Mouse (Mus musculus) heart, embryonic 11.5 days (tissue): ENCODE measurements around the gene Zfp653. TPM values are rescaled to one million over a fixed set of nuclear protein-coding genes. Genes with fewer than 3 reads are reported as not detected.

ENCODE experiments used
- ATAC-seq: fragments of 200-750 bp; cut with Nextera tagmentation; replicated peaks from 2 replicates; pipeline ENCODE4 v1.8.0; 2017; ENCODE audit warnings: moderate library complexity; ENCODE audit not compliant: insufficient number of reproducible peaks, low FRiP score, low TSS enrichment
- H3K27ac ChIP-seq: fragments of 300-500 bp; sonication (generic); 2 replicates; pipeline ENCODE4 v1.5.1; 2014; ENCODE audit warnings: mild to moderate bottlenecking, low read depth, low read length
- H3K27me3 ChIP-seq: fragments of 300-500 bp; sonication (generic); 2 replicates; pipeline ENCODE4 v1.6.1; 2014; ENCODE audit warnings: mild to moderate bottlenecking, low read length, mixed read lengths; ENCODE audit not compliant: control insufficient read depth, insufficient read depth
- H3K36me3 ChIP-seq: fragments of 300-500 bp; sonication (generic); 2 replicates; pipeline ENCODE4 v1.6.1; 2014; ENCODE audit warnings: mild to moderate bottlenecking, low read length, moderate library complexity, mixed read lengths; ENCODE audit not compliant: control insufficient read depth, insufficient read depth
- H3K4me1 ChIP-seq: fragments of 300-500 bp; sonication (generic); 2 replicates; pipeline ENCODE4 v1.6.1; 2014; ENCODE audit warnings: low read length; ENCODE audit not compliant: control insufficient read depth, insufficient read depth
- H3K4me2 ChIP-seq: fragments of 300-500 bp; sonication (generic); 2 replicates; pipeline ENCODE4 v1.6.1; 2014; ENCODE audit warnings: mild to moderate bottlenecking, moderate library complexity
- H3K4me3 ChIP-seq: fragments of 300-500 bp; sonication (generic); 2 replicates; pipeline ENCODE4 v1.5.1; 2014; ENCODE audit warnings: low read depth, low read length
- H3K9ac ChIP-seq: fragments of 300-500 bp; sonication (generic); 2 replicates; pipeline ENCODE4 v1.6.1; 2014; ENCODE audit warnings: mild to moderate bottlenecking, low read depth, low read length, moderate library complexity
- H3K9me3 ChIP-seq: fragments of 300-500 bp; sonication (generic); replicated peaks from 2 replicates; pipeline ENCODE4 v1.6.1; 2016; ENCODE audit warnings: low read length; ENCODE audit not compliant: control insufficient read depth
- WGBS: fragments of 180-500 bp; shearing (Covaris S2); extraction: QIAGEN DNeasy Blood & Tissue Kit; methylation state at CpG from one replicate; pipeline ENCODE4 v1.1.7; 2014; ENCODE audit not compliant: insufficient replicate concordance; 5-methylcytosine and 5-hydroxymethylcytosine counted together
- microRNA-seq: library from miRNA; unstranded; fragments of <30 nt; microRNA quantifications from one replicate; pipeline ENCODE4, GENCODE M21; 2016; ENCODE audit warnings: borderline number of aligned reads
- polyA plus RNA-seq: library from polyadenylated mRNA; unstranded; fragments of >200 nt; fragmentation: Nextera tagmentation; extraction: Ambion mirVana; gene quantifications from 2 replicates; pipeline ENCODE4 v1.2.1, GENCODE M21; 2014

Zfp653 gene
- polyA plus RNA-seq, 1 experiment from 2014 or later, result 6.7 TPM

DNA sequence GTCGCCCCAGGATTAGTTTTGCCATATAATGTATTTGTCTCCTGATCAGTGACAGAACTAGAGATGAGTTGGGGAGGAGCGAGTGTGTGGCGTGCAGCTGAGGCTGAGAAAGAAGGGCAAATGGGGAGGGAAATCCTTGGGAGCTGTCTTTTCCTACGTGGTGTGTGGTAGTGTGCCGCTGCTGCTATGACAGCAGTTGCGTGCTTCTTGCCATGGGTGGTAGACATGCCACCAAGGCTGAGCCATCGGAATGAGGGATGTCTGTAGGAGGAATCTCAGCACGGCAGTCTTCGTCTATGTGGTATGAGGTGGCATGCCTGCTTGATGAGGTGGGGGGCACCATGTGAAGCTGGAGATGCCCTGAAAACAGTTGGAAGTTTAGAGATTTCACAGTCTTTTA is 40.8 kb downstream of the Zfp653 start:
- Histone ChIP-seq H3K9me3 (no peaks in the 10 kb centered on the region), H3K27ac (no peak overlapping the region), H3K4me3 (no peak overlapping the region), H3K36me3 (no peaks in the 10 kb centered on the region), H3K9ac (no peak overlapping the region), H3K4me2 (no peak overlapping the region), H3K27me3 (no peaks in the 10 kb centered on the region), H3K4me1 (no peaks in the 10 kb centered on the region)
- WGBS, result 89% methylated on average over 9 of the region's 9 CpGs
- no peak for ATAC-seq

DNA sequence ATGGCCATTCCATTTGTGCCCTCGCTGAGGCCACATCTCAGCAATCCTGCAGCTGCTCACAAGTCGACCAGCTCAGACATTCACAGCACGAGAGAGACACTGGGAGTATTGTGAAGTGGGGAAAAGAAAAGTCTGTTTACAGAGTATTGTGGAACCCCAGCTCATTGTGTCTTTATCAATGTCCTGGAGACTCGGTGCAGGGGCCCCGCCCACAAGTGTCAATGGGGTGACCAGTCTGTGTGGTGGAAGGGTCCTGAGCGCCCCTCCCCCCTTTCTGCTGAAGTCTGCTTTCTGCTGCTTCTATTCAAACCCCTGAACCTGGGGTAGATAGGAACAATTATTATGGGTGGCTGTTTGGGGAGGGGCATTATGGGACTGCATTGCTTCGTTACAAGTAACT is 42.7 kb downstream of the Zfp653 start:
- 41% methylated on average over 7 of the region's 7 CpGs for WGBS
- Histone ChIP-seq H3K4me1 (no peaks in the 10 kb centered on the region), H3K4me3 (no peak overlapping the region), H3K27me3 (no peaks in the 10 kb centered on the region), H3K4me2 (no peak overlapping the region), H3K27ac (no peak overlapping the region), H3K36me3 (no peaks in the 10 kb centered on the region), H3K9ac (no peak overlapping the region), H3K9me3 (no peaks in the 10 kb centered on the region)
- ATAC-seq, result no peak

DNA sequence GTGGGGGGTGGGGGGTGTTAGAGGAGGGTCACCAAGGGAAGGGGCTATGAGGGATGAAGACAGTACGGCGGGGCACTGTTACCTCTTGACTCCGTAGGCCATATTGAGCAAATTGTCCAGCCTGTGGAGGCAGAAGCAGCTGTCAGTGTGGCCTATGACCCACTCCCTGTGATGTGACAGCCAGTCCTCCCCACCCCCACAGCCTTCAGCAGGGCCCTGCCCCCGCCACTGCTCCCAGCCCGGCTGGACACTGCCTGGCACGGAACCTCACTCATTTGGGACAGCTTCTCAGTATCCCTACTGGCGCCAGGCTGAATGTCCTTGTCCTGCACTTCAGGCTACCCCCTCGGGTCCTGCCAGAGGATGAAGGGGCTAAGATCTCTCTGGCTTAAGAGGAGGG is 46.6 kb downstream of the Zfp653 start:
- Histone ChIP-seq H3K36me3 (no peaks in the 10 kb centered on the region), H3K27me3 (no peaks in the 10 kb centered on the region), H3K4me2 (no peak overlapping the region), H3K9ac (no peak overlapping the region), H3K9me3 (no peaks in the 10 kb centered on the region), H3K4me1 (no peaks in the 10 kb centered on the region), H3K27ac (no peak overlapping the region), H3K4me3 (no peak overlapping the region)
- ATAC-seq, result no peak
- 56% methylated on average over 8 of the region's 8 CpGs for WGBS

GRCm38 (mm10) chr9:22017208-22017825 is 53.9 kb downstream of the Zfp653 start:
- peaks cover 16% of the 10 kb centered on the region for H3K36me3 ChIP-seq
- WGBS, result 73% methylated on average over 7 of the region's 7 CpGs
- no peak overlapping the region for H3K4me3 ChIP-seq
- H3K27me3 ChIP-seq, result no peaks in the 10 kb centered on the region
- no peak overlapping the region for H3K4me2 ChIP-seq
- ATAC-seq, result no peak
- no peaks in the 10 kb centered on the region for H3K4me1 ChIP-seq
- H3K27ac ChIP-seq, result no peak overlapping the region
- H3K9me3 ChIP-seq, result no peaks in the 10 kb centered on the region
- no peak overlapping the region for H3K9ac ChIP-seq

- Histone ChIP-seq H3K9ac (no peak overlapping the region), H3K27ac (no peak overlapping the region), H3K4me2 (no peak overlapping the region), H3K27me3 (no peaks in the 10 kb centered on the region), H3K36me3 (peaks cover 25% of the 10 kb centered on the region), H3K4me1 (no peaks in the 10 kb centered on the region), H3K4me3 (no peak overlapping the region), H3K9me3 (no peaks in the 10 kb centered on the region)
- WGBS, result 73% methylated on average over 10 of the region's 10 CpGs
- ATAC-seq, result no peak
Measured at GRCm38 (mm10) chr9:22016245-22016644, 54.9 kb downstream of the Zfp653 start.

DNA sequence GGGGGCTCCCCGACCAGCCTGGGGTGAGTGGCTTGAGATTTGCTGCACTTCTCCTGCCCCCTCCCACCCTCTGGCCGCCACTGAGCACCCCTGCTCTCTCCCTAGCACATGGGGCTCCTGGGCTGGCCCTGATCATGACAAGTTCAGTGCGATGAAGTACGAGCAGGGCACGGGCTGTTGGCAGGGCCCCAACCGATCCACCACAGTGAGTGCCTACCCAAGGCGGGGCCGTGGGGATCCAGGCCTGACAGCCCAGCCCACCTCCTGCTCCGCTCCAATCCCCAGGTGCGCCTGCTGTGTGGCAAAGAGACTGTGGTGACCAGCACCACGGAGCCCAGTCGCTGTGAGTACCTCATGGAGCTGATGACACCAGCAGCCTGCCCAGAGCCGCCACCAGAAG is 58.4 kb downstream of the Zfp653 start:
- ATAC-seq, result no peak
- WGBS, result 90% methylated on average over 13 of the region's 13 CpGs

GRCm38 (mm10) chr9:22011055-22011454 is 60.1 kb downstream of the Zfp653 start:
- 81% methylated on average over 5 of the region's 5 CpGs for WGBS
- ATAC-seq, result no peak
- no peak overlapping the region for H3K4me2 ChIP-seq
- H3K9ac ChIP-seq, result no peak overlapping the region
- no peak overlapping the region for H3K4me3 ChIP-seq
- H3K27ac ChIP-seq, result no peak overlapping the region
- peaks cover 46% of the 10 kb centered on the region for H3K36me3 ChIP-seq
- no peaks in the 10 kb centered on the region for H3K4me1 ChIP-seq
- no peaks in the 10 kb centered on the region for H3K9me3 ChIP-seq
- no peaks in the 10 kb centered on the region for H3K27me3 ChIP-seq

More for the DNA sequence above, 58.4 kb downstream of the Zfp653 start:
- no peak overlapping the region for H3K4me2 ChIP-seq
- no peaks in the 10 kb centered on the region for H3K27me3 ChIP-seq
- H3K9me3 ChIP-seq, result no peaks in the 10 kb centered on the region
- no peak overlapping the region for H3K4me3 ChIP-seq
- H3K9ac ChIP-seq, result no peak overlapping the region
- no peak overlapping the region for H3K27ac ChIP-seq
- no peaks in the 10 kb centered on the region for H3K4me1 ChIP-seq
- peaks cover 44% of the 10 kb centered on the region for H3K36me3 ChIP-seq

Small RNA genes lying within 50 kb of the gene (microRNA-seq; reads per million reads assigned to microRNA genes)
- gene Mir7084, result 0.41 reads per million

Other genes starting within 250 kb of the Zfp653 start
- gene Angptl8, start 235.9 kb downstream of the Zfp653 start, polyA plus RNA-seq, result 1.1 and 1.9 TPM in 2 replicates
- 43.9 and 50.1 TPM in 2 replicates for gene Dock6, start 218.7 kb downstream of the Zfp653 start, polyA plus RNA-seq
- 5.6 and 6.4 TPM in 2 replicates for gene Rab3d, start 153.2 kb downstream of the Zfp653 start, polyA plus RNA-seq
- gene Ccdc159, start 143.9 kb downstream of the Zfp653 start, polyA plus RNA-seq, result 2.3 and 3.3 TPM in 2 replicates
- gene Tmem205, start 143.8 kb downstream of the Zfp653 start, polyA plus RNA-seq, result 39.0 and 45.1 TPM in 2 replicates
- gene Plppr2, start 134.3 kb downstream of the Zfp653 start, polyA plus RNA-seq, result 5.3 and 5.5 TPM in 2 replicates
- gene Swsap1, start 115.6 kb downstream of the Zfp653 start, polyA plus RNA-seq, result 9.0 and 13.1 TPM in 2 replicates
- gene Epor, start 107.9 kb downstream of the Zfp653 start, polyA plus RNA-seq, result 15.4 and 22.8 TPM in 2 replicates
- 0.74 and 1.1 TPM in 2 replicates for gene Rgl3, start 81.9 kb downstream of the Zfp653 start, polyA plus RNA-seq
- not detected in 2 replicates for gene Ccdc151, start 68.7 kb downstream of the Zfp653 start, polyA plus RNA-seq
- gene Prkcsh, start 68.6 kb downstream of the Zfp653 start, polyA plus RNA-seq, result 72.2 and 77.8 TPM in 2 replicates
- gene Elavl3, start 19.4 kb downstream of the Zfp653 start, polyA plus RNA-seq, result 0.27 and 0.37 TPM in 2 replicates
- gene Gm49318, start 117 bp downstream of the Zfp653 start, polyA plus RNA-seq, result not detected in 2 replicates
- gene Ecsit, start 14.1 kb upstream of the Zfp653 start, polyA plus RNA-seq, result 48.4 and 50.6 TPM in 2 replicates
- gene Cnn1, start 27.8 kb upstream of the Zfp653 start, polyA plus RNA-seq, result 388 and 445 TPM in 2 replicates
- 132 and 134 TPM in 2 replicates for gene Elof1, start 45.8 kb upstream of the Zfp653 start, polyA plus RNA-seq
- gene Acp5, start 64.3 kb upstream of the Zfp653 start, polyA plus RNA-seq, result 51.6 and 68.9 TPM in 2 replicates
- gene Pigyl, start 85.5 kb upstream of the Zfp653 start, polyA plus RNA-seq, result 47.0 and 47.8 TPM in 2 replicates
- gene Zfp872, start 116.7 kb upstream of the Zfp653 start, polyA plus RNA-seq, result 0.04 and 0.10 TPM in 2 replicates
- 19.0 and 20.0 TPM in 2 replicates for gene Zfp809, start 154.3 kb upstream of the Zfp653 start, polyA plus RNA-seq
- gene Zfp599, start 188.5 kb upstream of the Zfp653 start, polyA plus RNA-seq, result 3.1 and 5.6 TPM in 2 replicates
- 12.9 and 15.7 TPM in 2 replicates for gene Zfp810, start 236.3 kb upstream of the Zfp653 start, polyA plus RNA-seq